Mouse (Mus musculus): Measurements from ENCODE around the gene Cnr1. TPM values are rescaled to one million over a fixed set of nuclear protein-coding genes. Genes with fewer than 3 reads are reported as not detected.

Cnr1 gene
- total and polyA plus RNA-seq, 2 experiments from 2014 or later: 33.1 to 123 TPM

DNA sequence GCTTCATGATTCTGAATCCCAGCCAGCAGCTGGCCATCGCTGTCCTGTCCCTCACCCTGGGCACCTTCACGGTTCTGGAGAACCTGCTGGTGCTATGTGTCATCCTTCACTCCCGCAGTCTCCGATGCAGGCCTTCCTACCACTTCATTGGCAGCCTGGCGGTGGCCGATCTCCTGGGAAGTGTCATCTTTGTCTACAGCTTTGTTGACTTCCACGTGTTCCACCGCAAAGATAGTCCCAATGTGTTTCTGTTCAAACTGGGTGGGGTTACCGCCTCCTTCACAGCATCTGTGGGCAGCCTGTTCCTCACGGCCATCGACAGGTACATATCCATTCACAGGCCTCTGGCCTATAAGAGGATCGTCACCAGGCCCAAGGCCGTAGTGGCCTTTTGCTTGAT, 19.5 kb downstream of the Cnr1 start:
- no peak overlapping the region for H3K27ac ChIP-seq (ENCODE audit: low read depth, low read length)
- H3K4me2 ChIP-seq (ENCODE audit: low read depth, low read length, poor library complexity, severe bottlenecking): no peak overlapping the region
- no peaks in the 10 kb centered on the region for H3K9me3 ChIP-seq (ENCODE audit: low read length)
- WGBS: 98% methylated on average over 13 of the region's 13 CpGs
- DNase-seq (ENCODE audit: low spot score) (no peak), ATAC-seq (ENCODE audit: low FRiP score) (no peak)
- H3K4me3 ChIP-seq (ENCODE audit: low read depth, low read length): no peak overlapping the region
- no peak for TF ChIP-seq CTCF (IDR thresholded peaks at IDR 0.05)
- no peak overlapping the region for H3K9ac ChIP-seq (replicated peaks; ENCODE audit: low read length, poor library complexity, severe bottlenecking)
- H3K36me3 ChIP-seq (ENCODE audit: insufficient read depth, low read length): peaks cover 16% of the 10 kb centered on the region
- H3K4me1 ChIP-seq (ENCODE audit: insufficient read depth, low read length): no peaks in the 10 kb centered on the region
- no peaks in the 10 kb centered on the region for H3K27me3 ChIP-seq (ENCODE audit: insufficient read depth, low read length)

DNA sequence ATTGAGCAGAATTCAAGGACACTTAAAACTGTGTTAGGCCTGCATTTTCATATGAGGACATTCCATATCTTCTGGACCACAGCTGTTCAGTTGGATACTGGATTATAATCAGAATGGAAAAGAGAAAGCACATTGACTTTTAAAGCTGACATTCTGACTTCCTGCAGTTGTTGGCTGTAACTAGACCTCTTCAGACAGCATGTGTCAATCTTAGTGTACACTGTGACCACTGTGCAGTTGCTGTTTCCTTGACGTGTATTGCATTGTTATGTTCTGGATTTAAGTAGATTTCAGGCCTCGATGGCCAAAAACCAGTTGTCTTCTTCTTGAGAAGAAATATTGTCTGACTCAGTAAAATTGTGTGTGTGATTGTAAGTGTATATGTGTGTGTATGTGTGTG, 21.3 kb downstream of the Cnr1 start:
- TF ChIP-seq CTCF (IDR thresholded peaks at IDR 0.05): no peak
- ATAC-seq (ENCODE audit: low FRiP score) (no peak), DNase-seq (ENCODE audit: low spot score) (no peak)
- Histone ChIP-seq H3K27ac (ENCODE audit: low read depth, low read length) (no peak overlapping the region), H3K27me3 (ENCODE audit: insufficient read depth, low read length) (no peaks in the 10 kb centered on the region), H3K36me3 (ENCODE audit: insufficient read depth, low read length) (peaks cover 16% of the 10 kb centered on the region), H3K4me2 (ENCODE audit: low read depth, low read length, poor library complexity, severe bottlenecking) (no peak overlapping the region), H3K4me1 (ENCODE audit: insufficient read depth, low read length) (no peaks in the 10 kb centered on the region), H3K9me3 (ENCODE audit: low read length) (no peaks in the 10 kb centered on the region), H3K4me3 (ENCODE audit: low read depth, low read length) (no peak overlapping the region), H3K9ac (replicated peaks; ENCODE audit: low read length, poor library complexity, severe bottlenecking) (no peak overlapping the region)
- WGBS: 84% methylated on average over 2 of the region's 2 CpGs

GRCm38 (mm10) chr4:33947584-33947983, 23.2 kb downstream of the Cnr1 start:
- no peak overlapping the region for H3K9ac ChIP-seq (replicated peaks; ENCODE audit: low read length, poor library complexity, severe bottlenecking)
- no peak overlapping the region for H3K27ac ChIP-seq (ENCODE audit: low read depth, low read length)
- no peak overlapping the region for H3K4me2 ChIP-seq (ENCODE audit: low read depth, low read length, poor library complexity, severe bottlenecking)
- peaks cover 16% of the 10 kb centered on the region for H3K36me3 ChIP-seq (ENCODE audit: insufficient read depth, low read length)
- no peak overlapping the region for H3K4me3 ChIP-seq (ENCODE audit: low read depth, low read length)
- no peaks in the 10 kb centered on the region for H3K9me3 ChIP-seq (ENCODE audit: low read length)
- TF ChIP-seq CTCF (IDR thresholded peaks at IDR 0.05): no peak
- no peak for ATAC-seq (ENCODE audit: low FRiP score)
- H3K4me1 ChIP-seq (ENCODE audit: insufficient read depth, low read length): no peaks in the 10 kb centered on the region
- no peaks in the 10 kb centered on the region for H3K27me3 ChIP-seq (ENCODE audit: insufficient read depth, low read length)
- no peak for DNase-seq (ENCODE audit: low spot score)
- WGBS: 93% methylated on average over 3 of the region's 3 CpGs

DNA sequence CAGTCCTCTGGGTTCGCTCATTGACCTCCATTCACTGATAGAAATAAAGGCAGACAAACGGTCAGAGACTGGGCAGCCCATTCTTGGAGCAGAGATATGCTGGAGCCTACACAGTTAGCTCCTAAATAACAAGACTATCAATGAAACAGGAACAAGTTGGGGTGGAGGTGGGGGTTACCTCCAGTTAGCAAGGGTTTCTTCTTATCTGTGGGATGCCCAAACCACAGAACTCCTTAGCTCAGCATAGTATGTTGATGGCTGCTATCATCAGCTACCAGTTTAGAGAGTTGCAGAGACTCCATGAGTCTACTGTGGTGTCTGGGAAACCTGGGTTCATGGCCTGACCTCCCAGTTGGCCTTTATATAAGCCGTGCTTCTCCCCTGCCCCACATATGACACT, 33.0 kb downstream of the Cnr1 start:
- no peaks in the 10 kb centered on the region for H3K4me1 ChIP-seq (ENCODE audit: insufficient read depth, low read length)
- no peaks in the 10 kb centered on the region for H3K27me3 ChIP-seq (ENCODE audit: insufficient read depth, low read length)
- WGBS: 82% methylated on average over 3 of the region's 3 CpGs
- DNase-seq (ENCODE audit: low spot score) (no peak), ATAC-seq (ENCODE audit: low FRiP score) (no peak)
- H3K27ac ChIP-seq (ENCODE audit: low read depth, low read length): no peak overlapping the region
- no peak overlapping the region for H3K9ac ChIP-seq (replicated peaks; ENCODE audit: low read length, poor library complexity, severe bottlenecking)
- H3K4me2 ChIP-seq (ENCODE audit: low read depth, low read length, poor library complexity, severe bottlenecking): no peak overlapping the region
- no peak for TF ChIP-seq CTCF (IDR thresholded peaks at IDR 0.05)
- H3K9me3 ChIP-seq (ENCODE audit: low read length): no peaks in the 10 kb centered on the region
- H3K36me3 ChIP-seq (ENCODE audit: insufficient read depth, low read length): no peaks in the 10 kb centered on the region
- no peak overlapping the region for H3K4me3 ChIP-seq (ENCODE audit: low read depth, low read length)

DNA sequence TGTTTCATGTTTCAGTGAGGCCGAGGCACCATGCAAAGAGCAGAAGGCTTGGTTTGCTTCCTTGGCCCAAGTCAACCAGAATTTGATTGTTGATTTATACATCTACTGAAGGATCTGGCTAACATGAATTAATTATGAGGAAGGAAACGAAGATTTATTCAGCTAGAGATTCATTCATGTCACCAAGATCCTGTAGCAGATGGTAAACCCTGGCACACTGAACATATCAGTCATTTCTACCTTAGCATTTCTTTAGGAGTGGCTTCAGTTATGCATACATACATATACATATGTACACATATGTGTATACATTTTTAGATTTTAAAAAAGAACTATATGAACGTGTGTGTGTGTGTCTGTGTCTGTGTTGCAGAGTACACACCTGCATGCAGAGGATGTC, 34.1 kb downstream of the Cnr1 start:
- Histone ChIP-seq H3K9ac (replicated peaks; ENCODE audit: low read length, poor library complexity, severe bottlenecking) (no peak overlapping the region), H3K27ac (ENCODE audit: low read depth, low read length) (no peak overlapping the region), H3K36me3 (ENCODE audit: insufficient read depth, low read length) (no peaks in the 10 kb centered on the region), H3K4me2 (ENCODE audit: low read depth, low read length, poor library complexity, severe bottlenecking) (no peak overlapping the region), H3K4me1 (ENCODE audit: insufficient read depth, low read length) (no peaks in the 10 kb centered on the region), H3K9me3 (ENCODE audit: low read length) (no peaks in the 10 kb centered on the region), H3K4me3 (ENCODE audit: low read depth, low read length) (no peak overlapping the region), H3K27me3 (ENCODE audit: insufficient read depth, low read length) (no peaks in the 10 kb centered on the region)
- TF ChIP-seq CTCF (IDR thresholded peaks at IDR 0.05): no peak
- 86% methylated on average over 3 of the region's 3 CpGs for WGBS
- ATAC-seq (ENCODE audit: low FRiP score) (no peak), DNase-seq (ENCODE audit: low spot score) (no peak)

DNA sequence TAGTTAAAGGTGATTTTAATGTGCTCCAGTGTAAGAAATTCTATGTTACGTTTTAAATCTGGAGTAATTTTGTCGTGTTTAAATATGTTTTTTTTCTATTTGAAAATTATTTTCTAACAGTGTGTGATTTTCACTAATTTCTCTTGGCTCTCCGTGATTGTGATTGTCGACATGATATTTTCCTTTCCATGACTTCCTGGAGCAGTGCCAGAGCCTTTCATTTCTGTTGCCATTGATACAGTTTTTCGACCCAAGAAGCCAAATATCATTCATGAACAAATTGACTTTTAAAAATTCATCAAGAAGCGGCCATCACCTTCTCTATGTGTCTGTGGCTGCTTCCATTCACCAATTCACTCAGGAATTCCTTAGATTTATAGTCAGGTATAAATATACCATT, 35.4 kb downstream of the Cnr1 start:
- H3K4me2 ChIP-seq (ENCODE audit: low read depth, low read length, poor library complexity, severe bottlenecking): no peak overlapping the region
- no peak overlapping the region for H3K4me3 ChIP-seq (ENCODE audit: low read depth, low read length)
- H3K9ac ChIP-seq (replicated peaks; ENCODE audit: low read length, poor library complexity, severe bottlenecking): no peak overlapping the region
- no peak for ATAC-seq (ENCODE audit: low FRiP score)
- H3K9me3 ChIP-seq (ENCODE audit: low read length): no peaks in the 10 kb centered on the region
- no peaks in the 10 kb centered on the region for H3K36me3 ChIP-seq (ENCODE audit: insufficient read depth, low read length)
- DNase-seq (ENCODE audit: low spot score): no peak
- TF ChIP-seq CTCF (IDR thresholded peaks at IDR 0.05): no peak
- no peaks in the 10 kb centered on the region for H3K27me3 ChIP-seq (ENCODE audit: insufficient read depth, low read length)
- H3K4me1 ChIP-seq (ENCODE audit: insufficient read depth, low read length): no peaks in the 10 kb centered on the region
- H3K27ac ChIP-seq (ENCODE audit: low read depth, low read length): no peak overlapping the region
- 82% methylated on average over 6 of the region's 6 CpGs for WGBS

Measured in midbrain, postnatal 0 days (tissue).